Mouse (Mus musculus) heart, adult 11 months (tissue): ENCODE measurements around the gene Olfr251.
"Not testable (repeated sequence)": the region's sequence is repeated elsewhere in the genome, so short reads cannot be mapped to it uniquely, and the experiment has no call there.

Source experiments
- DNase-seq: peaks from one replicate; pipeline ENCODE4 v3.0.0; 2022

Gene Olfr251

DNA sequence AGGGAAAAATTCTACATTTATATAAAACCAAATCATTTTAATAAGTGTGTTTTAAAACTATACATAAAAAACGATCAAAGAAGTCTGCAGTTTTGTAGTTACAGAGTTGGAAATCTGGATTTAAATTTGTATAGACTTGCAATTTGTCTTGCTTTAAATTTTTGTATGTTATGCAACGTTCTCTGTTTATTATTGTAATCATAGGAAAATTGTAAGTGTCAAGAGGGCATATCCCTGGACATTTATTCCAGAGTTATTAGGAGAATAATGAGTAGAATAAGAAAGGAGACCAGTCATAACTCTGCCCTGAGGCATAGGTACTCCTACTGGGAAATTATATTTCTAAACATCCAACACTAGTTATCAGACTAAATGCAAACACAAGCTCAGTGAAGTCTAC is at the start of gene Olfr251:
Gene Olfr251, plus strand, starts transcription at position 301 of the 400 bp plus-strand sequence.
- no peak for DNase-seq

DNA sequence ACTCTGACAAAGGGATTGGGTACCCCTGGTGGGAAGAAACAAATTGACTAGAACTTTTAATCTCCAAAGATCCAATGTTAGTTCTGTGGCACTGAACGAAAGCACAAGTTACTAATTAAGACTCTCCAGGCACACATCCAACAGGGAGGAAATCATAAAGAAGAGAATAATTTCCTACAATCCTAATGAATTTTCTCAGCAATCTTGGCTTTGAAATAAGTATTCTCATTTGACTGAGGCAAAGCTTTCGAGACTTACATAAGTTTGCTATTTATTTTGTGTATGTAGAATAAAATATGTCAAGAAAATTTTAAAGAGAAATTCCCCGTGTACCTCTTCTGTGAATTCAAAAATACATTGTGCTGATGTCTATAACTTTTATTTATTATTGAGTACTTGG is 48.1 kb upstream of the Olfr251 start, which contains the start of gene Olfr25:
Gene Olfr25, plus strand, starts transcription at position 301 of the 400 bp plus-strand sequence.
- DNase-seq = no peak

DNA sequence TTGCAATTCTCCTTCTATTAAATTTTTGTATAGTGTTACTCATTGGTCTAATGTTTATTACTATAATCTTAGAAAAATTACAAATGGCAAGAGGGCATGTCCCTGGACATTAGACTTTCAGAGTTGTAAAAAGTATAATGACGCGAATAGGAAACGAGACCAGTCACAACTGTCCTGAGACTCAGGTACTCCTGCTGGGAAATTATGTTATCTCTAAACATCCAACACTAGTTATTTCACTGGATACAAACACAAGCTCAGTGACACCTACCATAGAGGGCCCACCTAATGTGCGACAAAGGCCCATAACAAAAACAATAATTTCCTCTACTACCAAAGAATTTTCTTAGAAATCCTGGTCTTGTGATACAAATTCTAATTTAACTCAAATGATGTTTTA is 28.8 kb upstream of the Olfr251 start, which contains the start of gene Olfr898:
Gene Olfr898, plus strand, starts transcription at position 301 of the 400 bp plus-strand sequence.
- DNase-seq = no peak

DNA sequence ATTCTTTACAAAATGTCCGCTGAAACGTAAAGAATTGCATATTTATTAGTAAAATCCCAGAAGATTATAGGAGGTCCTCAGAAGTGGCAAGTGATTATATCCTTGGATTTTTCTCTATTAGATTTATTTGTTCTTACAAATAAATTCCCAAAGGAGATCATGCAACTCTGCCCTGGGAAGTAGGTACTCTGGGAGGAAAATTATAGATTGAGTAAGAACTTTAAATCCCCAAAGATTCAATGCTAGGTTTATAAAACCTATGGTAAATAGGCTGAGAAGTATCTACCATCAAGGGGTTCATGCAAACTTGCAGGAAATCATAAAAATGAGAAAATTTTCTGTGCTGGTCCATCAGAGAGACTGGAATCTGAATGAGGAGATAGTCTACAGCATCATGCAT is 10.3 kb upstream of the Olfr251 start, which contains the start of gene Olfr250:
Gene Olfr250, plus strand, starts transcription at position 301 of the 400 bp plus-strand sequence.
- DNase-seq = no peak

DNA sequence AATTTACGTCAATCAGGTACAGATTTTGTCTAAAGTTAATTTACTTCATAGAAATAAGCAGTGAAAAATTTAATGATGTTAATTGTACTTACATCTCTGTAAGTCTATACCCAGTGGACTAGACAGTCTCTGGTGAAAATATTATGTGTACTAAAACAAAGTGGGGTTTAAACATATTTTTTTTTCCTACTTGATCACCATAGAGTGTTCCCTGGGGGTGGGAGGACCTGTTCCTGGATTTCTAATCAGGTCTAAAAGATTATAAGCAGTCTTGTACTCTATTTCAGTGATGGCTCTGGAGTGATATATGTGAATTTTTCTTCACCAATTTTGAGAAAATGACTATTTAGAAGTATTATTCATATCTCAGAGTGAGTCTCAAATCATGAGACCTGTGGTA is 24.5 kb downstream of the Olfr251 start, which contains the start of gene Olfr147:
Gene Olfr147, plus strand, starts transcription at position 301 of the 400 bp plus-strand sequence.
- no peak for DNase-seq

DNA sequence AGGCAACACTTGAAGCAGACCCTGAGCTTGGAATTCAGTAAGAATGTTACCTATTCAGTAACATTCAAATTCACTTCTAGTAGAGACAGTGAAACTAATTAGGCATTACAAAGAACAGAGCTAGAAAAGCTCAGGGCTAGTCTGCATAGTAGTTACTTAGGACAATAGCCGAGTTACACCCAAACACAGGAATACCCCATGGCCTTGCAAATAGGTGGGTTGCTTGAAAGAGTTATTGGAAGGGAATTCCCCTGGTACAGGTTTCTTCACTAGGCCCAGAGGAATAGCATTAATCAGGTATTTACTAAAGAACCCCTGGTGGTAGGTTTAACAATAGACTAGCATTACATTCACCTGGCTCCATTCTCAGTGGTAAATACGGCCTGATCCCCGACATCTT is 30.6 kb downstream of the Olfr251 start:
- DNase-seq = not testable (repeated sequence)

DNA sequence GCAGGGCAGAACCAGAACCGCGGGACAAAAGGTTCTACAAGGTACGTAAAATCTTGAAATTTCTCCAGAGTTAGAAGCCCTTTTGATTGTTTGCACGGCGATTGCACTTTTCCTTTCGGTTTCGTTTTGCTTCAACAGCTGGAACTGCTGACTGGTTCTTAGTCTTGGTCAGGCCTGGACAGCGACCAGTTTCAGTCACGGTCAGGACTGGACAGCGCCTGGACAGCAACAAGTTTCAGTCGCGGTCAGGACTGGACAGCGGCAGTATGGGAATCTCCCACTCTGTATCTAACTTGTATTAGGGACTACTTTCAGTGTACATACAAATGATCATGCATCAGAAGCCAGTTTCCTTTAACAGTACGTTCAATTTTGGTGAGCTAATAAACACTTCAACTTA is 36.6 kb downstream of the Olfr251 start:
- not testable (repeated sequence) for DNase-seq

DNA sequence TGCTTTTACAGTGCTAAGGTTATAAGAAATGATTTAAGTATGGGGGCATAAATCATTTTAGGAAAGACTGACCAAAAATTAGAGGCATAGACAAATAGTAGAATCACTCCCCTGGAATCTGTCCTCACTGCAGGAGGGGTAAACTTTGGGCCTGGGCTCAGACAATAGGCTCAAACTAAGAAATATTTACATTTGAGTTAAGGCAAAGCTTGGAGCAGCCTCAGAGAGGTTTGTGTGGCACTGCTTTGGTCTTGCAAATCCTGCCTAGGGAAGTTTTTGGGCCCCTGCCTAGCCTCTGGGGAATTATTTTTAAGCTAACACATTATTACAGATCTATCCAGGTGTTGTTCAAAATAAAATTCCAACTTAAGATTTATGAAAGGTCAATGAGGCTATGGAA is 46.9 kb downstream of the Olfr251 start:
- DNase-seq = no peak

- no peak for DNase-seq
Measured at GRCm38 (mm10) chr9:38427026-38427425, 50.1 kb downstream of the Olfr251 start.

DNA sequence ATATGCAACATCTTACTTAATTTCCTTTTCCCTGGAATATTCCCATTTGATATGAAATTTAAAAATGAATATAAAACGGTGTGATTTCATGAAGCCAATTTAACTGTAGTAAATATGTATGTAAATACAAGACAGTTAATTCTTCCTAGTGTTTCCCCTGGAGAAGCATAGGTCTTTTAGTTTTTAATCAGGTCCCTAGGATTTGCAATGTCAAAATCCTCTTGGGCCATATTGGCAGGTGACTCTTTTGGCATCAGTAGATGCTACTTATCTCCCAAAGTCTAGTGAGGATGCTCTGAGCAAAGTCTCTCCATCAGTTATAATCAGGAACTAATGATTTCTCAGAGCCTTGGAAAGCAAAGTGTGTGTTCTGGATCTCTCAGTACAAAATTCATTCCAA is 52.3 kb downstream of the Olfr251 start, which contains the start of gene Olfr901:
Gene Olfr901, plus strand, starts transcription at position 301 of the 400 bp plus-strand sequence.
- DNase-seq = no peak
